ENCODE assay signal across 8 mouse cellular contexts in genomic region chr11:93967381-93967780, GRCm38 (mm10). TPM values are rescaled to one million over a fixed set of nuclear protein-coding genes. Genes with fewer than 3 reads are reported as not detected.
A peak's percentile ranks its signal among the peaks of the same experiment; 100 is the strongest.
DNase-seq lines count a peak whose midpoint lies in the region; ATAC-seq and TF ChIP-seq lines count a peak whose summit lies in the region.

No protein-coding gene starts in this region.

- H3K9ac ChIP-seq in heart, embryonic 11.5 days (ENCODE audit: low read depth, low read length): peak overlapping the region; percentile 80
- peak overlapping the region; percentile 84 for H3K9ac ChIP-seq in liver, embryonic 11.5 days (ENCODE audit: low read depth, low read length)

- no peaks in the 10 kb centered on the region for H3K9me3 ChIP-seq in heart, embryonic 11.5 days (replicated peaks; ENCODE audit: control insufficient read depth, low read length)
- peaks cover 11% of the 10 kb centered on the region; the same call in 1 of the 2 replicates for H3K9me3 ChIP-seq in E14TG2a.4 (ENCODE audit: low read length)
- H3K9me3 ChIP-seq in liver, embryonic 11.5 days (ENCODE audit: control insufficient read depth, low read length): no peaks in the 10 kb centered on the region

- H3K4me3 ChIP-seq in heart, embryonic 11.5 days (ENCODE audit: low read depth, low read length): peak overlapping the region; percentile 69
- H3K4me3 ChIP-seq in E14TG2a.4 (replicated peaks; ENCODE audit: low read length): peak overlapping the region; percentile 93
- H3K4me3 ChIP-seq in liver, embryonic 11.5 days (ENCODE audit: low read depth, low read length): peak overlapping the region; percentile 75

- DNase-seq in heart, adult 11 months: no peak
- peak; percentile 55 for DNase-seq in liver, embryonic 11.5 days (ENCODE audit: low spot score)
- peak; percentile 15 for DNase-seq in thymus, postnatal 14 days
- DNase-seq in kidney, postnatal 14 days: no peak
- DNase-seq in left cerebral cortex, adult 9 months (ENCODE audit: low spot score in 2 of 2): no peak

- 5% methylated on average over 11 of the region's 11 CpGs for WGBS in heart, embryonic 11.5 days (ENCODE audit: insufficient replicate concordance)
- 3% methylated on average over 11 of the region's 11 CpGs for WGBS in liver, embryonic 11.5 days

- peak overlapping the region; percentile 80 for H3K4me2 ChIP-seq in heart, embryonic 11.5 days
- H3K4me2 ChIP-seq in liver, embryonic 11.5 days: peak overlapping the region; percentile 63

- TF ChIP-seq CTCF in E14TG2a.4 (conservative IDR thresholded peaks at IDR 0.05; ENCODE audit: low read length): no peak

- peaks cover 13% of the 10 kb centered on the region for H3K36me3 ChIP-seq in heart, embryonic 11.5 days (ENCODE audit: control insufficient read depth, insufficient read depth, low read length)
- peaks cover 38% of the 10 kb centered on the region for H3K36me3 ChIP-seq in E14TG2a.4 (ENCODE audit: insufficient read depth, low read length)
- H3K36me3 ChIP-seq in liver, embryonic 11.5 days (ENCODE audit: control insufficient read depth, insufficient read depth, low read length): peaks cover 25% of the 10 kb centered on the region

- peak overlapping the region; percentile 60; the same call in 1 of the 2 replicates for H3K27ac ChIP-seq in heart, embryonic 11.5 days (ENCODE audit: low read depth, low read length)
- peak overlapping the region; percentile 59; the same call in 1 of the 2 replicates for H3K27ac ChIP-seq in liver, embryonic 11.5 days (ENCODE audit: low read depth, low read length)

- no peaks in the 10 kb centered on the region for H3K27me3 ChIP-seq in heart, embryonic 11.5 days (ENCODE audit: control insufficient read depth, insufficient read depth, low read length)
- no peaks in the 10 kb centered on the region for H3K27me3 ChIP-seq in E14TG2a.4 (ENCODE audit: insufficient read depth, low read length)
- no peaks in the 10 kb centered on the region for H3K27me3 ChIP-seq in liver, embryonic 11.5 days (replicated peaks; ENCODE audit: control insufficient read depth, insufficient read depth, low read length)

- no peak for ATAC-seq in heart, embryonic 11.5 days (replicated peaks; ENCODE audit: insufficient number of reproducible peaks, low FRiP score, low TSS enrichment)
- ATAC-seq in erythroblast, adult 5-6 weeks (replicated peaks; ENCODE audit: low FRiP score, poor library complexity, severe bottlenecking): peak; percentile 12; the same call in 1 of the 2 replicates
- 0 out of 2 replicates have a peak, but pooled peaks have one; percentile 8 for ATAC-seq in liver, embryonic 11.5 days (replicated peaks; ENCODE audit: low FRiP score)

- H3K4me1 ChIP-seq in heart, embryonic 11.5 days (ENCODE audit: control insufficient read depth, insufficient read depth, low read length): peaks cover 3% of the 10 kb centered on the region; the same call in 1 of the 2 replicates
- H3K4me1 ChIP-seq in E14TG2a.4 (replicated peaks; ENCODE audit: low read depth, low read length): peaks cover 77% of the 10 kb centered on the region
- H3K4me1 ChIP-seq in liver, embryonic 11.5 days (replicated peaks; ENCODE audit: control insufficient read depth, insufficient read depth, low read length): no peaks in the 10 kb centered on the region

RNA-seq across cellular contexts. Expression of gene Gm20390, which starts 0.7 kb away (rescaled TPM):
- 308 and 315 TPM in 2 replicates for polyA plus RNA-seq in heart, embryonic 11.5 days (2014; fragmentation: Nextera tagmentation; extraction: Ambion mirVana)
- 22.7 TPM in 1 of 2 replicates, not detected in the other for total RNA-seq in erythroblast, adult 5-6 weeks (2015; ENCODE audit: low replicate concordance)
- 0.68 and 3.9 TPM in 2 replicates for total RNA-seq in erythroblast, adult 5-6 weeks (2017; ENCODE audit: low replicate concordance)
- polyA plus RNA-seq in liver, embryonic 11.5 days (2014; fragmentation: Nextera tagmentation; extraction: Ambion mirVana): 393 TPM in 2 replicates

RNA-seq across cellular contexts. Expression of gene Nme1, which starts 0.9 kb away (rescaled TPM):
- polyA plus RNA-seq in heart, embryonic 11.5 days (2014; fragmentation: Nextera tagmentation; extraction: Ambion mirVana): 135 and 136 TPM in 2 replicates
- 11.9 and 60.4 TPM in 2 replicates for total RNA-seq in erythroblast, adult 5-6 weeks (2015; ENCODE audit: low replicate concordance)
- 16.6 and 19.9 TPM in 2 replicates for total RNA-seq in erythroblast, adult 5-6 weeks (2017; ENCODE audit: low replicate concordance)
- polyA plus RNA-seq in liver, embryonic 11.5 days (2014; fragmentation: Nextera tagmentation; extraction: Ambion mirVana): 315 and 317 TPM in 2 replicates

RNA-seq across cellular contexts. Expression of gene Nme2, which starts 11.3 kb away (rescaled TPM):
- 277 and 316 TPM in 2 replicates for polyA plus RNA-seq in heart, embryonic 11.5 days (2014; fragmentation: Nextera tagmentation; extraction: Ambion mirVana)
- total RNA-seq in erythroblast, adult 5-6 weeks (2015; ENCODE audit: low replicate concordance): 53.4 and 89.2 TPM in 2 replicates
- 11.8 and 32.5 TPM in 2 replicates for total RNA-seq in erythroblast, adult 5-6 weeks (2017; ENCODE audit: low replicate concordance)
- 112 and 142 TPM in 2 replicates for polyA plus RNA-seq in liver, embryonic 11.5 days (2014; fragmentation: Nextera tagmentation; extraction: Ambion mirVana)

RNA-seq across cellular contexts. Expression of gene Spag9, which starts 28.5 kb away (rescaled TPM):
- polyA plus RNA-seq in heart, embryonic 11.5 days (2014; fragmentation: Nextera tagmentation; extraction: Ambion mirVana): 38.1 and 40.4 TPM in 2 replicates
- total RNA-seq in erythroblast, adult 5-6 weeks (2015; ENCODE audit: low replicate concordance): 9.2 and 18.3 TPM in 2 replicates
- 24.3 and 25.9 TPM in 2 replicates for total RNA-seq in erythroblast, adult 5-6 weeks (2017; ENCODE audit: low replicate concordance)
- polyA plus RNA-seq in liver, embryonic 11.5 days (2014; fragmentation: Nextera tagmentation; extraction: Ambion mirVana): 19.5 and 24.6 TPM in 2 replicates

Comparison
In these comparisons a context has a peak if more than half of its experiments do, and no peak if none do; other contexts are left out.
1. DNase-seq: peak in liver, embryonic 11.5 days (single experiment) and thymus, postnatal 14 days (single experiment); none in heart, adult 11 months (single experiment), kidney, postnatal 14 days (single experiment) and left cerebral cortex, adult 9 months (0 of 2).
2. Peak in every context shown above with its lines, with median percentiles within 50 percentile points of each other: H3K4me3 ChIP-seq.